Mouse (Mus musculus) forebrain, embryonic 14.5 days (tissue): ENCODE results near the gene Rgs3. TPM values are rescaled to one million over a fixed set of nuclear protein-coding genes. Genes with fewer than 3 reads are reported as not detected.

Experiments
- ATAC-seq: fragments of 200-750 bp; cut with Nextera tagmentation; 2 replicates; pipeline ENCODE4 v1.8.0; 2017; ENCODE audit warnings: mild to moderate bottlenecking, moderate library complexity
- DNase-seq: peaks from one replicate; pipeline ENCODE4 v3.0.0-alpha.2; 2015; ENCODE audit warnings: low spot score
- H3K27ac ChIP-seq: fragments of 300-500 bp; sonication (generic); 2 replicates; pipeline ENCODE4 v1.5.1; 2014; ENCODE audit warnings: low read depth, mild to moderate bottlenecking, control low read depth, low read length, moderate library complexity
- H3K27me3 ChIP-seq: fragments of 300-500 bp; sonication (generic); replicated peaks from 2 replicates; pipeline ENCODE4 v1.6.1; 2014; ENCODE audit warnings: low read length, control low read depth, mixed read lengths; ENCODE audit not compliant: control insufficient read depth, insufficient read depth
- H3K36me3 ChIP-seq: fragments of 300-500 bp; sonication (generic); 2 replicates; pipeline ENCODE4 v1.6.1; 2014; ENCODE audit warnings: low read length, control low read depth; ENCODE audit not compliant: control insufficient read depth, insufficient read depth
- H3K4me1 ChIP-seq: fragments of 300-500 bp; sonication (generic); 2 replicates; pipeline ENCODE4 v1.6.1; 2014; ENCODE audit warnings: antibody characterized with exemption, low read length, control low read depth; ENCODE audit not compliant: control insufficient read depth, insufficient read depth
- H3K4me2 ChIP-seq: fragments of 300-500 bp; sonication (generic); 2 replicates; pipeline ENCODE4 v1.6.1; 2014; ENCODE audit warnings: mild to moderate bottlenecking, control low read depth, low read length
- H3K4me3 ChIP-seq: fragments of 300-500 bp; sonication (generic); 2 replicates; pipeline ENCODE4 v1.5.1; 2014; ENCODE audit warnings: low read depth, low read length, control low read depth
- H3K9ac ChIP-seq: fragments of 300-500 bp; sonication (generic); 2 replicates; pipeline ENCODE4 v1.6.1; 2014; ENCODE audit warnings: mild to moderate bottlenecking, low read length, control low read depth, moderate library complexity
- H3K9me3 ChIP-seq: fragments of 300-500 bp; sonication (generic); replicated peaks from 2 replicates; pipeline ENCODE4 v1.6.1; 2016; ENCODE audit warnings: low read length, control low read depth, mixed read lengths; ENCODE audit not compliant: control insufficient read depth
- whole genome bisulfite sequencing: fragments of 180-500 bp; shearing (Covaris S2); extraction: QIAGEN DNeasy Blood & Tissue Kit; methylation state at CpG from one replicate; pipeline ENCODE4 v1.1.7; 2014; 5-methylcytosine and 5-hydroxymethylcytosine counted together
- polyA plus RNA-seq: library from polyadenylated mRNA; unstranded; fragments of >200 nt; fragmentation: Nextera tagmentation; extraction: Ambion mirVana; gene quantifications from 2 replicates; pipeline ENCODE4 v1.2.1, GENCODE M21; 2014

Rgs3 gene
- polyA plus RNA-seq, 1 experiment from 2014 or later, result 44.8 TPM

DNA sequence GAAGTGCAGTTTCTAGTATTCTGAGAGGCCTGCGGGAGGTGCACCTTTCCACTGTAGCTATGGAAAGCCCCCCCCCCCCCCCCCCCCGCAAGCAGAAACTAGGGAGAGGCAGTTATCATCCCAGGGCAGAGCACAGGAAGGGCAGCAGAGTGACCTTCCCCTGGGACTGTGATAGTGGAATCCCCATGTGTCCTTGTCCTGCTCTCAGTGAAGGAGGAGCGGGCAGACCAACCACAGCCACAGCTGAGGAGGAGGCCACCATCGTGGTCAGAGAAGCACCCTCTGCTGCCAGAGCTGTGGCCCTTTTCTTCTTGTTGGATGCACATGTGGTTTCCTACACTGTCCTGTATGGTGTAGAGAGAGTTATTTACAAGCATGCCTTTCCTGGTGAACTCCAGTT, 174.3 kb downstream of the Rgs3 start:
- 0 out of 2 replicates have a peak, but pooled peaks cover 3% of the 10 kb centered on the region for H3K4me1 ChIP-seq
- H3K4me2 ChIP-seq, result no peak overlapping the region
- H3K9me3 ChIP-seq, result no peaks in the 10 kb centered on the region
- H3K36me3 ChIP-seq, result no peaks in the 10 kb centered on the region
- H3K27me3 ChIP-seq, result no peaks in the 10 kb centered on the region
- 93% methylated on average over 3 of the region's 4 CpGs for WGBS
- DNase-seq (no peak), ATAC-seq (no peak)
- H3K27ac ChIP-seq, result no peak overlapping the region
- H3K9ac ChIP-seq, result no peak overlapping the region
- no peak overlapping the region for H3K4me3 ChIP-seq

GRCm38 (mm10) chr4:62735291-62735690, 175.6 kb downstream of the Rgs3 start:
- H3K4me2 ChIP-seq, result no peak overlapping the region
- no peaks in the 10 kb centered on the region for H3K36me3 ChIP-seq
- H3K4me3 ChIP-seq, result no peak overlapping the region
- H3K4me1 ChIP-seq, result 0 out of 2 replicates have a peak, but pooled peaks cover 3% of the 10 kb centered on the region
- no peaks in the 10 kb centered on the region for H3K27me3 ChIP-seq
- DNase-seq (no peak), ATAC-seq (no peak)
- H3K9ac ChIP-seq, result no peak overlapping the region
- WGBS, result 71% methylated on average over 8 of the region's 8 CpGs
- no peaks in the 10 kb centered on the region for H3K9me3 ChIP-seq
- no peak overlapping the region for H3K27ac ChIP-seq

- Histone ChIP-seq H3K27me3 (no peaks in the 10 kb centered on the region), H3K9me3 (no peaks in the 10 kb centered on the region), H3K9ac (0 out of 2 replicates have a peak overlapping the region, but pooled peaks have one; percentile 17), H3K36me3 (no peaks in the 10 kb centered on the region), H3K4me3 (no peak overlapping the region), H3K4me2 (no peak overlapping the region), H3K27ac (no peak overlapping the region), H3K4me1 (0 out of 2 replicates have a peak, but pooled peaks cover 3% of the 10 kb centered on the region)
- 60% methylated on average over 9 of the region's 9 CpGs for WGBS
- DNase-seq (peak; percentile 23), ATAC-seq (no peak)
These were observed 176.2 kb downstream of the Rgs3 start for GRCm38 (mm10) chr4:62735878-62736277.

DNA sequence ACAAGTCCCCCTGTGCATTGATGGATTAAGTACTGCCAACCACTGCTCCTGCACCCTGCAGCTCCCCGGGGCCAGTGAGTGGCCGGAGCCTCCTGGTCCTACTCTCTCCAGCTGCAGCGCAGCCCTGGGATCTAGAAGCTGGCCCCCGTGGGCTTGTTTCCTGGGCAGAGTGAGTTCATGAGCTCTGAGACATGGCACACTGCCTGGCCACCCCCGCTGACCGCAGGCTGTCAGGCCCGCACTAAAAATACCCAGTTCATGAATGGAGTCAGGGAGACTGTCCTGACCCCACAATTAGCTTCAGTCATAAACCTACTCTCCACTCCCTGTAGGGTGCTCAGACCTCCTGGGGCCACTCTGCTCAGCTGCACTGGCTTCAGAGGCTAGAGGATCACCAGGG, 176.8 kb downstream of the Rgs3 start:
- no peak for DNase-seq
- no peak overlapping the region for H3K4me2 ChIP-seq
- no peak overlapping the region for H3K4me3 ChIP-seq
- no peak overlapping the region for H3K27ac ChIP-seq
- H3K9me3 ChIP-seq, result no peaks in the 10 kb centered on the region
- no peak overlapping the region for H3K9ac ChIP-seq
- no peaks in the 10 kb centered on the region for H3K36me3 ChIP-seq
- WGBS, result 71% methylated on average over 7 of the region's 7 CpGs
- 0 out of 2 replicates have a peak, but pooled peaks cover 3% of the 10 kb centered on the region for H3K4me1 ChIP-seq
- no peaks in the 10 kb centered on the region for H3K27me3 ChIP-seq
- ATAC-seq, result no peak

GRCm38 (mm10) chr4:62736904-62737303, 177.3 kb downstream of the Rgs3 start:
- Histone ChIP-seq H3K36me3 (no peaks in the 10 kb centered on the region), H3K4me2 (no peak overlapping the region), H3K4me1 (0 out of 2 replicates have a peak, but pooled peaks cover 6% of the 10 kb centered on the region), H3K4me3 (no peak overlapping the region), H3K9me3 (no peaks in the 10 kb centered on the region), H3K27me3 (no peaks in the 10 kb centered on the region), H3K27ac (no peak overlapping the region), H3K9ac (no peak overlapping the region)
- 96% methylated on average over 3 of the region's 3 CpGs for WGBS
- ATAC-seq (no peak), DNase-seq (no peak)

- no peak overlapping the region for H3K9ac ChIP-seq
- 0 out of 2 replicates have a peak, but pooled peaks cover 6% of the 10 kb centered on the region for H3K4me1 ChIP-seq
- H3K36me3 ChIP-seq, result no peaks in the 10 kb centered on the region
- H3K4me3 ChIP-seq, result no peak overlapping the region
- H3K27ac ChIP-seq, result no peak overlapping the region
- 80% methylated on average over 9 of the region's 9 CpGs for WGBS
- H3K27me3 ChIP-seq, result no peaks in the 10 kb centered on the region
- peak; percentile 29; the same call in 1 of the 2 replicates for ATAC-seq
- no peak overlapping the region for H3K4me2 ChIP-seq
- no peaks in the 10 kb centered on the region for H3K9me3 ChIP-seq
- DNase-seq, result peak; percentile 55
These were observed 178.5 kb downstream of the Rgs3 start for GRCm38 (mm10) chr4:62737983-62738695.

- H3K4me2 ChIP-seq, result no peak overlapping the region
- H3K27me3 ChIP-seq, result no peaks in the 10 kb centered on the region
- H3K4me3 ChIP-seq, result no peak overlapping the region
- H3K36me3 ChIP-seq, result no peaks in the 10 kb centered on the region
- H3K27ac ChIP-seq, result no peak overlapping the region
- no peak for DNase-seq
- ATAC-seq, result no peak
- H3K9me3 ChIP-seq, result no peaks in the 10 kb centered on the region
- no peak overlapping the region for H3K9ac ChIP-seq
- WGBS, result 92% methylated on average over 3 of the region's 3 CpGs
- H3K4me1 ChIP-seq, result 0 out of 2 replicates have a peak, but pooled peaks cover 6% of the 10 kb centered on the region
These were observed 179.3 kb downstream of the Rgs3 start for GRCm38 (mm10) chr4:62738996-62739395.

GRCm38 (mm10) chr4:62739591-62739990, 179.9 kb downstream of the Rgs3 start:
- Histone ChIP-seq H3K36me3 (no peaks in the 10 kb centered on the region), H3K27me3 (no peaks in the 10 kb centered on the region), H3K4me2 (no peak overlapping the region), H3K4me3 (no peak overlapping the region), H3K27ac (no peak overlapping the region), H3K9ac (no peak overlapping the region), H3K4me1 (0 out of 2 replicates have a peak, but pooled peaks cover 6% of the 10 kb centered on the region), H3K9me3 (no peaks in the 10 kb centered on the region)
- DNase-seq (no peak), ATAC-seq (no peak)
- 94% methylated on average over 4 of the region's 4 CpGs for WGBS

DNA sequence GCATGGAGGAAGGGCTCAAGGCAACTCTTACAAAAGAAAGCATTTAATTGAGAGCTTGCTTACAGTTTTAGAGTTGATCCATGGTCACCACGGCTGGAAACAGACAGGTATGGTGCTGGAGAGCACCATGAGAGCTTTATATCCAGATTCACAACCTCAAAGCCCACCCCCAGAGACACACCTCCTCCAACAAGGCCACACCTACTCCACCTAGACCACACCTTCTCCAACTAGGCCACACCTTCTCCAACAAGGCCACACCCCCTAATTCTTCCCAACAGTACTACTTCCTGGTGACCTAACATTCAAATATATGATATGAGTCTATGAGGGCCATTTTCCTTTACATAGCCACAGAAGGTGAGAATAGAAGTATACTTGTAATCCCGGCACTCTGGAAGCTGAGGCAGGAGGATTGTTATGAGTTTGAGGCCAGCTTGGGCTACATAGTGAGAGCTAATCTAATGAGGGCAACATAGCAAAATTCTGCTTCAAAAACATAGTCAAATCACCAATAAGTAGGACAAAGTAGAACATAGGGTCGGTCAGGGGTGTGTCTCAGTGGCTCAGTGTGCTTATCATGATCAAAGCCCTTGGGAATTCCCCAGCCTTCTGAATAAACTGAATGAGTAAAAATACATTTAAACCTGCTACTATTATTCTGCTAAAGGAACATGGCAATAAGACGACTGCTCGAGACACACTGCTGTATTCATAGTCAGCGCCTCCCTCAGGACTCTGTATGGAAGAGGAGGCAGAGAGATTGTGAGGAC, 180.8 kb downstream of the Rgs3 start:
- 87% methylated on average over 6 of the region's 6 CpGs for WGBS
- ATAC-seq (no peak), DNase-seq (no peak)
- Histone ChIP-seq H3K4me1 (0 out of 2 replicates have a peak, but pooled peaks cover 4% of the 10 kb centered on the region), H3K27ac (no peak overlapping the region), H3K36me3 (no peaks in the 10 kb centered on the region), H3K4me2 (no peak overlapping the region), H3K9me3 (no peaks in the 10 kb centered on the region), H3K27me3 (no peaks in the 10 kb centered on the region), H3K4me3 (no peak overlapping the region), H3K9ac (no peak overlapping the region)
